Comparison of ENCODE assay signal across 48 mouse cellular contexts in the genomic region with DNA sequence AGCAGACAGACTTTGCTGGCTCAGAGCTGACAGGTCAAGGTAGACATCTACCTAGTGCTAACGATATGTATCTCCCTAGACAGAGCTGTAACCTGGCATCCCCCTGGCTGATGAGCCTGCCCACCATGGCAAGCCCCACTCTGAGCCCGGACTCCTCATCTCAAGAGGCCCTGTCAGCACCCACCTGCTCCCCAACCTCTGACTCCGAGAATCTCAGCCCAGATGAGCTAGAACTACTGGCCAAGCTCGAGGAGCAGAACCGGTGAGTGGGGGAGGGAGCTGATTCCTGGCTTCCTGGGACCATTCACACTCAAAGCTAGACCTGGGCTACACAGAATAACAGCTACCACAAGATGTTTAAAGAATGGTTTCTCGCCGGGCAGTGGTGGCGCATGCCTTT. TPM values are rescaled to one million over a fixed set of nuclear protein-coding genes. Genes with fewer than 3 reads are reported as not detected.
"Had no signal": no experiment of that assay in that cellular context is flagged by ENCODE, and none has a peak within 500 bp of the region (broad histone marks: within the 10 kb centered on the region; RNA-seq: fewer than 3 reads in every experiment).

No protein-coding gene starts in this region.

- H3K4me1 ChIP-seq: heart, embryonic 10.5 days; heart, embryonic 12.5 days; heart, embryonic 13.5 days; heart, embryonic 15.5 days; hindbrain, embryonic 10.5 days; hindbrain, embryonic 12.5 days; hindbrain, embryonic 13.5 days; hindbrain, embryonic 15.5 days; intestine, embryonic 15.5 days; kidney, embryonic 15.5 days had no signal

- H3K27ac ChIP-seq: heart, embryonic 10.5 days; heart, embryonic 13.5 days; heart, embryonic 15.5 days; hindbrain, embryonic 10.5 days; hindbrain, embryonic 12.5 days; hindbrain, embryonic 13.5 days; hindbrain, embryonic 14.5 days; hindbrain, embryonic 15.5 days; hindbrain, postnatal 0 days; intestine, embryonic 15.5 days; kidney, embryonic 15.5 days; kidney, postnatal 0 days; layer of hippocampus, adult 2 months had no signal

- H3K9ac ChIP-seq: heart, embryonic 12.5 days; heart, embryonic 13.5 days; heart, embryonic 15.5 days; hindbrain, embryonic 12.5 days; hindbrain, embryonic 13.5 days; hindbrain, embryonic 14.5 days; hindbrain, embryonic 15.5 days; intestine, embryonic 15.5 days; kidney, embryonic 15.5 days had no signal

- H3K27me3 ChIP-seq: heart, embryonic 12.5 days; heart, embryonic 13.5 days; heart, embryonic 15.5 days; hindbrain, embryonic 12.5 days; hindbrain, embryonic 13.5 days; hindbrain, embryonic 15.5 days; intestine, embryonic 15.5 days; kidney, embryonic 15.5 days had no signal

- H3K9me3 ChIP-seq: heart, embryonic 10.5 days; heart, embryonic 12.5 days; heart, embryonic 13.5 days; heart, embryonic 15.5 days; hindbrain, embryonic 10.5 days; hindbrain, embryonic 12.5 days; hindbrain, embryonic 13.5 days; hindbrain, embryonic 15.5 days; intestine, embryonic 15.5 days; kidney, embryonic 15.5 days had no signal

- ATAC-seq: hindbrain, embryonic 16.5 days; hindbrain, postnatal 0 days; inflammation-experienced regulatory T-cells, adult 6 months; intestine, embryonic 15.5 days; intestine, embryonic 16.5 days; intestine, postnatal 0 days had no signal

- H3K4me2 ChIP-seq: heart, embryonic 11.5 days; heart, embryonic 12.5 days; heart, embryonic 13.5 days; heart, embryonic 15.5 days; hindbrain, embryonic 12.5 days; hindbrain, embryonic 13.5 days; hindbrain, embryonic 14.5 days; hindbrain, embryonic 15.5 days; intestine, embryonic 15.5 days; kidney, embryonic 15.5 days had no signal

- H3K36me3 ChIP-seq: intestine, embryonic 15.5 days had no signal

- H3K4me3 ChIP-seq: heart, embryonic 10.5 days; heart, embryonic 12.5 days; heart, embryonic 13.5 days; heart, embryonic 15.5 days; hindbrain, embryonic 10.5 days; hindbrain, embryonic 12.5 days; hindbrain, embryonic 13.5 days; hindbrain, embryonic 15.5 days; intestine, embryonic 15.5 days; kidney, embryonic 15.5 days; layer of hippocampus, adult 2 months had no signal

- DNase-seq: heart, postnatal 10 days; heart, postnatal 14 days; heart, postnatal 36 days; heart, postnatal 4 days; kidney, adult 11 months; kidney, adult 18-20 months; kidney, adult 2 months; kidney, adult 8-10 months; kidney, adult 9 months; kidney, postnatal 10 days; kidney, postnatal 14 days; kidney, postnatal 25 days; kidney, postnatal 36 days; kidney, postnatal 4 days; layer of hippocampus, adult 9-11 months; layer of hippocampus, postnatal 36 days had no signal

RNA-seq across cellular contexts. Expression of a gene that starts 33.9 kb away (rescaled TPM):
- total RNA-seq: heart, postnatal 25 days; heart, postnatal 36 days had no signal

RNA-seq across cellular contexts. Expression of a gene that starts 43.2 kb away (rescaled TPM):
- total RNA-seq: hematopoietic stem cell, adult 5-6 weeks; hindbrain, postnatal 0 days; layer of hippocampus, adult 18-20 months; layer of hippocampus, adult 2 months; layer of hippocampus, postnatal 10 days; layer of hippocampus, postnatal 25 days; layer of hippocampus, postnatal 36 days had no signal
- polyA plus RNA-seq: heart, embryonic 13.5 days; heart, embryonic 14.5 days; hindbrain, embryonic 10.5 days; hindbrain, embryonic 13.5 days; hindbrain, embryonic 16.5 days; hindbrain, postnatal 0 days had no signal

RNA-seq across cellular contexts. Expression of a gene that starts 49.5 kb away (rescaled TPM):
- total RNA-seq: heart, postnatal 10 days; heart, postnatal 14 days; heart, postnatal 25 days; heart, postnatal 36 days; heart, postnatal 4 days; hematopoietic stem cell, adult 5-6 weeks; hindbrain, postnatal 0 days; layer of hippocampus, adult 2 months; layer of hippocampus, postnatal 10 days; layer of hippocampus, postnatal 14 days; layer of hippocampus, postnatal 25 days had no signal
- polyA plus RNA-seq: heart, embryonic 11.5 days; heart, embryonic 12.5 days; heart, embryonic 13.5 days; heart, embryonic 14.5 days; heart, embryonic 15.5 days; heart, embryonic 16.5 days; heart, postnatal 0 days; hindbrain, embryonic 10.5 days; hindbrain, embryonic 11.5 days; hindbrain, embryonic 12.5 days; hindbrain, embryonic 13.5 days; hindbrain, embryonic 14.5 days; hindbrain, embryonic 15.5 days; intestine, embryonic 14.5 days; intestine, embryonic 15.5 days; intestine, embryonic 16.5 days; intestine, postnatal 0 days; kidney, embryonic 14.5 days; kidney, embryonic 15.5 days; kidney, embryonic 16.5 days; kidney, postnatal 0 days had no signal
